Mouse (Mus musculus) cerebellum, postnatal 4 days (tissue): ENCODE data around the gene Srrm2.
"Not testable (repeated sequence)": the region's sequence is repeated elsewhere in the genome, so short reads cannot be mapped to it uniquely, and the experiment has no call there.

Experiments
- DNase-seq, 2 experiments: peaks; one replicate each; pipeline ENCODE4 v3.0.0; 2022; ENCODE audit warnings: low spot score in 2 of 2, mixed read lengths in 1 of 2

Gene Srrm2

GRCm38 (mm10) chr17:23762976-23763375 lies 27.4 kb upstream of the Srrm2 start:
- no peak for DNase-seq

GRCm38 (mm10) chr17:23770493-23770892 lies 19.8 kb upstream of the Srrm2 start:
- DNase-seq: no peak

- DNase-seq: no peak
Observed at GRCm38 (mm10) chr17:23770896-23771283, 19.4 kb upstream of the Srrm2 start.

GRCm38 (mm10) chr17:23771284-23772218 lies 18.8 kb upstream of the Srrm2 start, which contains the start of gene Flywch1:
Gene Flywch1 (minus strand): TSS chr17:23771602.
- DNase-seq: peak; percentile 99 to 100

- not testable (repeated sequence) for DNase-seq
Observed at GRCm38 (mm10) chr17:23772219-23772556, 18.1 kb upstream of the Srrm2 start.

- DNase-seq: no peak
Observed at GRCm38 (mm10) chr17:23773676-23774075, 16.7 kb upstream of the Srrm2 start.

GRCm38 (mm10) chr17:23774090-23774489 lies 16.2 kb upstream of the Srrm2 start:
- DNase-seq: peak; percentile 52 to 78

- DNase-seq: no peak
Observed at GRCm38 (mm10) chr17:23776216-23776615, 14.1 kb upstream of the Srrm2 start.

- DNase-seq: no peak
Observed at GRCm38 (mm10) chr17:23777141-23777540, 13.2 kb upstream of the Srrm2 start.

- DNase-seq: no peak
Observed at GRCm38 (mm10) chr17:23778447-23778846, 11.9 kb upstream of the Srrm2 start.

- no peak for DNase-seq
Observed at GRCm38 (mm10) chr17:23783352-23783751, 7.0 kb upstream of the Srrm2 start.

- peak; percentile 58 to 80 for DNase-seq
Observed at GRCm38 (mm10) chr17:23785561-23786471, 4.5 kb upstream of the Srrm2 start, which contains the start of gene Flywch2. Gene Flywch2 (minus strand): TSS chr17:23786081.

GRCm38 (mm10) chr17:23786510-23786931 lies 3.8 kb upstream of the Srrm2 start:
- DNase-seq: peak in 1 of 2 experiments; percentile 22

- no peak for DNase-seq
Observed at GRCm38 (mm10) chr17:23788973-23789372, 1.4 kb upstream of the Srrm2 start.

GRCm38 (mm10) chr17:23789749-23790268 lies 523 bp upstream of the Srrm2 start:
- no peak for DNase-seq

- no peak for DNase-seq
Observed at GRCm38 (mm10) chr17:23791079-23791357, 686 bp downstream of the Srrm2 start.

GRCm38 (mm10) chr17:23795323-23795722 lies 5.0 kb downstream of the Srrm2 start:
- DNase-seq: no peak

- DNase-seq: no peak
Observed at GRCm38 (mm10) chr17:23797316-23797715, 7.0 kb downstream of the Srrm2 start.

GRCm38 (mm10) chr17:23801627-23802026 lies 11.3 kb downstream of the Srrm2 start:
- DNase-seq: no peak

- peak; percentile 88 to 95 for DNase-seq
Observed at GRCm38 (mm10) chr17:23802746-23803365, 12.5 kb downstream of the Srrm2 start.

GRCm38 (mm10) chr17:23803366-23804041 lies 13.2 kb downstream of the Srrm2 start:
- DNase-seq: peak; percentile 56 to 84
